ENCODE assay signal across 9 mouse cellular contexts in the genomic region with DNA sequence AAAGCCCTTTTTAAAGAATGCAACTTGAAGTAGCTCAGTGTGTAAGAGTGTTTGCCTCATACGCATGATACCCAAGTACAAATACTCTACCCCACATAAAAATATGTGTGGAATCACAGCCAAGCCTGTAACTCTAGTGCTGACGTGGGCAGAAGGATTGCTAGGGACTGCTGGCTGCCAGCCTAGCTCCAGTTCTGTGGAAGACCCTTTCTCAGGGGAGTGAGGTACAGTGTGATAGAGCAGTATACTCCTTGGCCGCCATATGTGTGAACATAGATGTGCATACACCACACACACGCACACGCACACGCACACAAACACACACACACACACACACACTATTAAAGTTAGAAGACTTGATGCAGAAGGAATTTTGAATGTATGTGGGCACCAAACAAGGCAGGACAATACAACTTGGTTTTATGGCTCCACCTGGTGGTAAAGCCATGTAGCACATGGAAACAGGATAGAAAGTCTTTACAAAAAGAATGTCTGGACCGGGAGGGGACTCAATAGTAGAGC. TPM values are rescaled to one million over a fixed set of nuclear protein-coding genes. Genes with fewer than 3 reads are reported as not detected.
A peak's percentile ranks its signal among the peaks of the same experiment; 100 is the strongest.
DNase-seq lines count a peak whose midpoint lies in the region; ATAC-seq lines count a peak whose summit lies in the region.
"Had no signal": no experiment of that assay in that cellular context is flagged by ENCODE, and none has a peak within 500 bp of the region (broad histone marks: within the 10 kb centered on the region; RNA-seq: fewer than 3 reads in every experiment).

No protein-coding gene starts in this region.

- ATAC-seq in erythroblast, adult 5-6 weeks (replicated peaks; ENCODE audit: low FRiP score, poor library complexity, severe bottlenecking) = peak; percentile 60; the same call in 1 of the 2 replicates
- ATAC-seq in hindbrain, embryonic 16.5 days = peak; percentile 52
- peak; percentile 48; the same call in 1 of the 2 replicates for ATAC-seq in midbrain, embryonic 13.5 days

- no peak overlapping the region for H3K9ac ChIP-seq in hindbrain, embryonic 16.5 days (ENCODE audit: low read depth, low read length)
- H3K9ac ChIP-seq in midbrain, embryonic 13.5 days (replicated peaks) = no peak overlapping the region
- H3K9ac ChIP-seq: neural tube, embryonic 12.5 days had no signal

- H3K4me2 ChIP-seq in hindbrain, embryonic 16.5 days (ENCODE audit: low read length) = no peak overlapping the region
- no peak overlapping the region for H3K4me2 ChIP-seq in midbrain, embryonic 13.5 days (replicated peaks)
- H3K4me2 ChIP-seq: neural tube, embryonic 12.5 days had no signal

- H3K27ac ChIP-seq in heart, embryonic 10.5 days = no peak overlapping the region
- no peak overlapping the region for H3K27ac ChIP-seq in hindbrain, embryonic 16.5 days (ENCODE audit: low read depth, low read length)
- no peak overlapping the region for H3K27ac ChIP-seq in midbrain, embryonic 13.5 days
- H3K27ac ChIP-seq: neural tube, embryonic 12.5 days had no signal

- H3K4me1 ChIP-seq in heart, embryonic 10.5 days = no peaks in the 10 kb centered on the region
- no peaks in the 10 kb centered on the region for H3K4me1 ChIP-seq in hindbrain, embryonic 16.5 days (ENCODE audit: control insufficient read depth, insufficient read depth, low read depth, low read length)
- no peaks in the 10 kb centered on the region for H3K4me1 ChIP-seq in midbrain, embryonic 13.5 days (replicated peaks)
- H3K4me1 ChIP-seq: neural tube, embryonic 12.5 days had no signal

- WGBS in heart, embryonic 10.5 days = 66% methylated on average over 7 of the region's 7 CpGs
- 60% methylated on average over 7 of the region's 7 CpGs for WGBS in hindbrain, embryonic 16.5 days
- 69% methylated on average over 7 of the region's 7 CpGs for WGBS in midbrain, embryonic 13.5 days

- intact Hi-C loops in left cerebral cortex, postnatal 10 days (cut with DNase I) = no loop called here

- H3K36me3 ChIP-seq in heart, embryonic 10.5 days = peaks cover 10% of the 10 kb centered on the region; the same call in 1 of the 2 replicates
- H3K36me3 ChIP-seq in hindbrain, embryonic 16.5 days (ENCODE audit: control insufficient read depth, insufficient read depth, low read length) = peaks cover 4% of the 10 kb centered on the region; the same call in 1 of the 2 replicates
- H3K36me3 ChIP-seq in midbrain, embryonic 13.5 days = peaks cover 9% of the 10 kb centered on the region; the same call in 1 of the 2 replicates

- DNase-seq in heart, adult 8-10 months (ENCODE audit: low spot score) = peak; percentile 68
- DNase-seq in heart, embryonic 10.5 days (ENCODE audit: low spot score) = no peak
- DNase-seq in brain, embryonic 18.5 days (ENCODE audit: low read depth, low spot score) = peak; percentile 12
- DNase-seq in left cerebral cortex, postnatal 10 days (ENCODE audit: extremely low spot score in 1 of 2, low spot score in 2 of 2) = peak; percentile 31 to 53
- peak; percentile 18 to 45 for DNase-seq in spleen, postnatal 36 days (ENCODE audit: low spot score in 2 of 2)

- H3K4me3 ChIP-seq in heart, embryonic 10.5 days = no peak overlapping the region
- no peak overlapping the region for H3K4me3 ChIP-seq in hindbrain, embryonic 16.5 days (ENCODE audit: low read length)
- no peak overlapping the region for H3K4me3 ChIP-seq in midbrain, embryonic 13.5 days (replicated peaks)
- H3K4me3 ChIP-seq: neural tube, embryonic 12.5 days had no signal

- H3K27me3 ChIP-seq in heart, embryonic 10.5 days (ENCODE audit: insufficient read depth, poor library complexity, severe bottlenecking) = no peaks in the 10 kb centered on the region
- no peaks in the 10 kb centered on the region for H3K27me3 ChIP-seq in hindbrain, embryonic 16.5 days (replicated peaks; ENCODE audit: control insufficient read depth, insufficient read depth, low read length)
- no peaks in the 10 kb centered on the region for H3K27me3 ChIP-seq in midbrain, embryonic 13.5 days
- H3K27me3 ChIP-seq: neural tube, embryonic 12.5 days had no signal

- no peaks in the 10 kb centered on the region for H3K9me3 ChIP-seq in heart, embryonic 10.5 days
- no peaks in the 10 kb centered on the region for H3K9me3 ChIP-seq in hindbrain, embryonic 16.5 days (ENCODE audit: control insufficient read depth, low read length)
- no peaks in the 10 kb centered on the region for H3K9me3 ChIP-seq in midbrain, embryonic 13.5 days
- H3K9me3 ChIP-seq: neural tube, embryonic 12.5 days had no signal

RNA-seq across cellular contexts. Expression of gene Ric1, which starts 41.2 kb away (rescaled TPM):
- 10 to 100 TPM; 17.2 to 19.8 (median 18.8) TPM for total RNA-seq in heart, adult 8-10 months (2022)
- polyA plus RNA-seq in heart, embryonic 10.5 days (2016; fragmentation: Nextera tagmentation; extraction: Ambion mirVana) = 6.6 and 8.9 TPM in 2 replicates
- 1.7 and 6.1 TPM in 2 replicates for total RNA-seq in erythroblast, adult 5-6 weeks (2015; ENCODE audit: low replicate concordance)
- 4.6 and 4.7 TPM in 2 replicates for total RNA-seq in erythroblast, adult 5-6 weeks (2017; ENCODE audit: low replicate concordance)
- 10.2 and 10.6 TPM in 2 replicates for polyA plus RNA-seq in hindbrain, embryonic 16.5 days (2015; fragmentation: Nextera tagmentation; extraction: Ambion mirVana)
- 10 to 100 TPM; 38.8 to 39.4 TPM for total RNA-seq in left cerebral cortex, postnatal 10 days (2021)
- polyA plus RNA-seq in midbrain, embryonic 13.5 days (2015; fragmentation: Nextera tagmentation; extraction: Ambion mirVana) = 11.9 and 13.0 TPM in 2 replicates
